Mouse (Mus musculus) kidney, embryonic 14.5 days (tissue): ENCODE measurements around the gene Fbxl17. TPM values are rescaled to one million over a fixed set of nuclear protein-coding genes. Genes with fewer than 3 reads are reported as not detected.

ENCODE experiments used
- ATAC-seq: fragments of 200-750 bp; cut with Nextera tagmentation; 2 replicates; pipeline ENCODE4 v1.8.0; 2017; ENCODE audit warnings: moderate number of reproducible peaks, mild to moderate bottlenecking, moderate TSS enrichment, moderate library complexity; ENCODE audit not compliant: low FRiP score, low TSS enrichment
- H3K27ac ChIP-seq: fragments of 300-500 bp; sonication (generic); 2 replicates; pipeline ENCODE4 v1.5.1; 2014; ENCODE audit warnings: low read depth, mild to moderate bottlenecking, low read length, moderate library complexity, mixed read lengths
- H3K27me3 ChIP-seq: fragments of 300-500 bp; sonication (generic); 2 replicates; pipeline ENCODE4 v1.6.1; 2014; ENCODE audit warnings: mild to moderate bottlenecking, low read length; ENCODE audit not compliant: control insufficient read depth, insufficient read depth
- H3K36me3 ChIP-seq: fragments of 300-500 bp; sonication (generic); 2 replicates; pipeline ENCODE4 v1.6.1; 2014; ENCODE audit warnings: low read length, mixed read lengths; ENCODE audit not compliant: control insufficient read depth, insufficient read depth
- H3K4me1 ChIP-seq: fragments of 300-500 bp; sonication (generic); 2 replicates; pipeline ENCODE4 v1.6.1; 2014; ENCODE audit warnings: low read length, mixed read lengths; ENCODE audit not compliant: control insufficient read depth, insufficient read depth
- H3K4me2 ChIP-seq: fragments of 300-500 bp; sonication (generic); replicated peaks from 2 replicates; pipeline ENCODE4 v1.6.1; 2014; ENCODE audit warnings: low read depth, mild to moderate bottlenecking, low read length
- H3K4me3 ChIP-seq: fragments of 300-500 bp; sonication (generic); 2 replicates; pipeline ENCODE4 v1.5.1; 2014; ENCODE audit warnings: mild to moderate bottlenecking, low read length
- H3K9ac ChIP-seq: fragments of 300-500 bp; sonication (generic); 2 replicates; pipeline ENCODE4 v1.6.1; 2014; ENCODE audit warnings: low read depth, mild to moderate bottlenecking, low read length, moderate library complexity
- H3K9me3 ChIP-seq: fragments of 300-500 bp; sonication (generic); 2 replicates; pipeline ENCODE4 v1.6.1; 2016; ENCODE audit warnings: low read length; ENCODE audit not compliant: control insufficient read depth
- WGBS: fragments of 180-500 bp; shearing (Covaris S2); extraction: QIAGEN DNeasy Blood & Tissue Kit; methylation state at CpG from one replicate; pipeline ENCODE4 v1.1.7; 2014; 5-methylcytosine and 5-hydroxymethylcytosine counted together
- polyA plus RNA-seq: library from polyadenylated mRNA; unstranded; fragments of >200 nt; fragmentation: Nextera tagmentation; extraction: Ambion mirVana; gene quantifications from 2 replicates; pipeline ENCODE4 v1.2.1, GENCODE M21; 2014

The Fbxl17 gene
- polyA plus RNA-seq, 1 experiment from 2014 or later = 8.8 TPM

GRCm38 (mm10) chr17:63205316-63205715, 294.5 kb downstream of the Fbxl17 start:
- H3K27ac ChIP-seq = no peak overlapping the region
- H3K4me2 ChIP-seq = no peak overlapping the region
- no peak overlapping the region for H3K9ac ChIP-seq
- H3K36me3 ChIP-seq = no peaks in the 10 kb centered on the region
- ATAC-seq = no peak
- 91% methylated on average over 5 of the region's 5 CpGs for WGBS
- no peaks in the 10 kb centered on the region for H3K27me3 ChIP-seq
- H3K4me3 ChIP-seq = no peak overlapping the region
- H3K4me1 ChIP-seq = peaks cover 5% of the 10 kb centered on the region; the same call in 1 of the 2 replicates
- H3K9me3 ChIP-seq = no peaks in the 10 kb centered on the region

- H3K9ac ChIP-seq = no peak overlapping the region
- H3K4me1 ChIP-seq = peaks cover 5% of the 10 kb centered on the region; the same call in 1 of the 2 replicates
- no peak overlapping the region for H3K4me2 ChIP-seq
- H3K27ac ChIP-seq = peak overlapping the region; percentile 30; the same call in 1 of the 2 replicates
- H3K27me3 ChIP-seq = no peaks in the 10 kb centered on the region
- 45% methylated on average over 8 of the region's 8 CpGs for WGBS
- no peaks in the 10 kb centered on the region for H3K36me3 ChIP-seq
- H3K4me3 ChIP-seq = no peak overlapping the region
- H3K9me3 ChIP-seq = no peaks in the 10 kb centered on the region
- ATAC-seq = peak; percentile 88
Measured at GRCm38 (mm10) chr17:63203582-63204190, 296.1 kb downstream of the Fbxl17 start.

GRCm38 (mm10) chr17:63198703-63199102, 301.1 kb downstream of the Fbxl17 start:
- ATAC-seq = no peak
- WGBS = 85% methylated on average over 1 of the region's 1 CpGs
- no peaks in the 10 kb centered on the region for H3K9me3 ChIP-seq
- H3K27me3 ChIP-seq = no peaks in the 10 kb centered on the region
- no peaks in the 10 kb centered on the region for H3K36me3 ChIP-seq
- no peaks in the 10 kb centered on the region; the same call in 1 of the 2 replicates for H3K4me1 ChIP-seq
- no peak overlapping the region for H3K4me3 ChIP-seq
- H3K9ac ChIP-seq = no peak overlapping the region
- H3K27ac ChIP-seq = no peak overlapping the region
- H3K4me2 ChIP-seq = no peak overlapping the region

GRCm38 (mm10) chr17:63195496-63195895, 304.3 kb downstream of the Fbxl17 start:
- Histone ChIP-seq H3K4me2 (no peak overlapping the region), H3K9ac (no peak overlapping the region), H3K9me3 (no peaks in the 10 kb centered on the region), H3K27me3 (no peaks in the 10 kb centered on the region), H3K27ac (no peak overlapping the region), H3K36me3 (no peaks in the 10 kb centered on the region), H3K4me3 (no peak overlapping the region), H3K4me1 (no peaks in the 10 kb centered on the region)
- 93% methylated on average over 2 of the region's 2 CpGs for WGBS
- no peak for ATAC-seq

GRCm38 (mm10) chr17:63193196-63193595, 306.6 kb downstream of the Fbxl17 start:
- Histone ChIP-seq H3K4me2 (no peak overlapping the region), H3K36me3 (no peaks in the 10 kb centered on the region), H3K9ac (no peak overlapping the region), H3K27ac (no peak overlapping the region), H3K4me3 (no peak overlapping the region), H3K4me1 (no peaks in the 10 kb centered on the region), H3K9me3 (no peaks in the 10 kb centered on the region), H3K27me3 (no peaks in the 10 kb centered on the region)
- no peak for ATAC-seq
- 78% methylated on average over 7 of the region's 7 CpGs for WGBS

- H3K27me3 ChIP-seq = no peaks in the 10 kb centered on the region
- no peaks in the 10 kb centered on the region for H3K9me3 ChIP-seq
- H3K27ac ChIP-seq = no peak overlapping the region
- no peaks in the 10 kb centered on the region for H3K4me1 ChIP-seq
- H3K9ac ChIP-seq = no peak overlapping the region
- WGBS = 87% methylated on average over 8 of the region's 8 CpGs
- H3K4me3 ChIP-seq = no peak overlapping the region
- no peaks in the 10 kb centered on the region for H3K36me3 ChIP-seq
- H3K4me2 ChIP-seq = no peak overlapping the region
- ATAC-seq = no peak
Measured at GRCm38 (mm10) chr17:63191345-63191744, 308.5 kb downstream of the Fbxl17 start.

GRCm38 (mm10) chr17:63189274-63189673, 310.5 kb downstream of the Fbxl17 start:
- no peaks in the 10 kb centered on the region for H3K4me1 ChIP-seq
- WGBS = 79% methylated on average over 8 of the region's 8 CpGs
- H3K4me2 ChIP-seq = no peak overlapping the region
- no peaks in the 10 kb centered on the region for H3K36me3 ChIP-seq
- ATAC-seq = no peak
- no peak overlapping the region for H3K9ac ChIP-seq
- H3K27me3 ChIP-seq = no peaks in the 10 kb centered on the region
- H3K27ac ChIP-seq = no peak overlapping the region
- H3K9me3 ChIP-seq = no peaks in the 10 kb centered on the region
- no peak overlapping the region for H3K4me3 ChIP-seq

GRCm38 (mm10) chr17:63185531-63185930, 314.3 kb downstream of the Fbxl17 start:
- ATAC-seq = no peak
- Histone ChIP-seq H3K4me1 (no peaks in the 10 kb centered on the region), H3K27me3 (no peaks in the 10 kb centered on the region), H3K36me3 (no peaks in the 10 kb centered on the region), H3K9ac (no peak overlapping the region), H3K4me2 (no peak overlapping the region), H3K27ac (no peak overlapping the region), H3K9me3 (no peaks in the 10 kb centered on the region), H3K4me3 (no peak overlapping the region)
- WGBS = 42% methylated on average over 9 of the region's 9 CpGs

GRCm38 (mm10) chr17:63184844-63185504, 314.8 kb downstream of the Fbxl17 start:
- Histone ChIP-seq H3K36me3 (no peaks in the 10 kb centered on the region), H3K4me2 (no peak overlapping the region), H3K9me3 (no peaks in the 10 kb centered on the region), H3K9ac (no peak overlapping the region), H3K4me3 (no peak overlapping the region), H3K27ac (no peak overlapping the region), H3K27me3 (no peaks in the 10 kb centered on the region), H3K4me1 (no peaks in the 10 kb centered on the region)
- no peak for ATAC-seq
- WGBS = 53% methylated on average over 10 of the region's 10 CpGs
